Mouse (Mus musculus) liver, embryonic 16.5 days (tissue): Measurements from ENCODE around the gene Nr2f2. TPM values are rescaled to one million over a fixed set of nuclear protein-coding genes. Genes with fewer than 3 reads are reported as not detected.

Experiments
- ATAC-seq: fragments of 200-750 bp; cut with Nextera tagmentation; 2 replicates; pipeline ENCODE4 v1.8.0; 2017; ENCODE audit warnings: low read depth, mild to moderate bottlenecking, moderate number of reproducible peaks, moderate library complexity
- H3K27ac ChIP-seq: fragments of 300-500 bp; sonication (generic); 2 replicates; pipeline ENCODE4 v1.5.1; 2014; ENCODE audit warnings: mild to moderate bottlenecking, low read length
- H3K27me3 ChIP-seq: fragments of 300-500 bp; sonication (generic); 2 replicates; pipeline ENCODE4 v1.6.1; 2014; ENCODE audit warnings: low read depth, low read length, mixed read lengths; ENCODE audit not compliant: control insufficient read depth, insufficient read depth
- H3K36me3 ChIP-seq: fragments of 300-500 bp; sonication (generic); 2 replicates; pipeline ENCODE4 v1.6.1; 2014; ENCODE audit warnings: mild to moderate bottlenecking; ENCODE audit not compliant: control insufficient read depth, insufficient read depth
- H3K4me1 ChIP-seq: fragments of 300-500 bp; sonication (generic); 2 replicates; pipeline ENCODE4 v1.6.1; 2014; ENCODE audit warnings: low read depth, low read length, mixed read lengths; ENCODE audit not compliant: control insufficient read depth
- H3K4me2 ChIP-seq: fragments of 300-500 bp; sonication (generic); 2 replicates; pipeline ENCODE4 v1.6.1; 2014; ENCODE audit warnings: low read depth, low read length, mixed read lengths
- H3K4me3 ChIP-seq: fragments of 300-500 bp; sonication (generic); 2 replicates; pipeline ENCODE4 v1.5.1; 2014; ENCODE audit warnings: low read depth, mild to moderate bottlenecking, low read length
- H3K9ac ChIP-seq: fragments of 300-500 bp; sonication (generic); 2 replicates; pipeline ENCODE4 v1.6.1; 2014; ENCODE audit warnings: low read depth, low read length
- H3K9me3 ChIP-seq: fragments of 300-500 bp; sonication (generic); replicated peaks from 2 replicates; pipeline ENCODE4 v1.6.1; 2016; ENCODE audit warnings: low read length; ENCODE audit not compliant: control insufficient read depth
- WGBS: fragments of 180-500 bp; shearing (Covaris S2); extraction: QIAGEN DNeasy Blood & Tissue Kit; methylation state at CpG from one replicate; pipeline ENCODE4 v1.1.7; 2014; ENCODE audit not compliant: insufficient replicate concordance; 5-methylcytosine and 5-hydroxymethylcytosine counted together
- polyA plus RNA-seq: library from polyadenylated mRNA; unstranded; fragments of >200 nt; fragmentation: Nextera tagmentation; extraction: Ambion mirVana; gene quantifications from 2 replicates; pipeline ENCODE4 v1.2.1, GENCODE M21; 2015

The Nr2f2 gene
- polyA plus RNA-seq, 1 experiment from 2014 or later, result 6.2 TPM

- Histone ChIP-seq H3K27me3 (peaks cover 55% of the 10 kb centered on the region), H3K4me1 (no peaks in the 10 kb centered on the region), H3K27ac (no peak overlapping the region), H3K4me2 (no peak overlapping the region), H3K4me3 (no peak overlapping the region), H3K9ac (no peak overlapping the region), H3K9me3 (no peaks in the 10 kb centered on the region), H3K36me3 (no peaks in the 10 kb centered on the region)
- ATAC-seq, result no peak
- 8% methylated on average over 11 of the region's 11 CpGs for WGBS
Observed at GRCm38 (mm10) chr7:70348977-70349615, 17.4 kb downstream of the Nr2f2 start.

GRCm38 (mm10) chr7:70348064-70348976 lies 18.2 kb downstream of the Nr2f2 start:
- Histone ChIP-seq H3K4me3 (no peak overlapping the region), H3K36me3 (no peaks in the 10 kb centered on the region), H3K4me2 (no peak overlapping the region), H3K27me3 (peaks cover 55% of the 10 kb centered on the region), H3K9ac (no peak overlapping the region), H3K9me3 (no peaks in the 10 kb centered on the region), H3K27ac (no peak overlapping the region), H3K4me1 (no peaks in the 10 kb centered on the region)
- 15% methylated on average over 30 of the region's 30 CpGs for WGBS
- no peak for ATAC-seq

- Histone ChIP-seq H3K9ac (no peak overlapping the region), H3K27me3 (peaks cover 55% of the 10 kb centered on the region), H3K27ac (no peak overlapping the region), H3K9me3 (no peaks in the 10 kb centered on the region), H3K4me2 (no peak overlapping the region), H3K4me3 (no peak overlapping the region), H3K4me1 (no peaks in the 10 kb centered on the region), H3K36me3 (no peaks in the 10 kb centered on the region)
- WGBS, result 16% methylated on average over 14 of the region's 14 CpGs
- ATAC-seq, result no peak
Observed at GRCm38 (mm10) chr7:70347618-70347958, 18.9 kb downstream of the Nr2f2 start.

- no peak overlapping the region for H3K4me3 ChIP-seq
- no peak for ATAC-seq
- H3K27me3 ChIP-seq, result peaks cover 55% of the 10 kb centered on the region
- 11% methylated on average over 20 of the region's 20 CpGs for WGBS
- H3K4me2 ChIP-seq, result no peak overlapping the region
- no peak overlapping the region for H3K9ac ChIP-seq
- no peaks in the 10 kb centered on the region for H3K36me3 ChIP-seq
- H3K27ac ChIP-seq, result no peak overlapping the region
- no peaks in the 10 kb centered on the region for H3K4me1 ChIP-seq
- no peaks in the 10 kb centered on the region for H3K9me3 ChIP-seq
Observed at GRCm38 (mm10) chr7:70346951-70347617, 19.5 kb downstream of the Nr2f2 start.

GRCm38 (mm10) chr7:70346010-70346536 lies 20.5 kb downstream of the Nr2f2 start:
- under 1% methylated on average over 35 of the region's 35 CpGs for WGBS
- peak; percentile 59 for ATAC-seq
- no peaks in the 10 kb centered on the region for H3K36me3 ChIP-seq
- H3K9ac ChIP-seq, result no peak overlapping the region
- H3K27ac ChIP-seq, result no peak overlapping the region
- no peaks in the 10 kb centered on the region for H3K4me1 ChIP-seq
- peak overlapping the region; percentile 42 for H3K4me3 ChIP-seq
- H3K27me3 ChIP-seq, result peaks cover 51% of the 10 kb centered on the region
- H3K9me3 ChIP-seq, result no peaks in the 10 kb centered on the region
- peak overlapping the region; percentile 64 for H3K4me2 ChIP-seq

GRCm38 (mm10) chr7:70343426-70343825 lies 23.1 kb downstream of the Nr2f2 start:
- H3K9me3 ChIP-seq, result no peaks in the 10 kb centered on the region
- H3K36me3 ChIP-seq, result no peaks in the 10 kb centered on the region
- peaks cover 31% of the 10 kb centered on the region for H3K27me3 ChIP-seq
- no peak overlapping the region for H3K4me2 ChIP-seq
- no peak overlapping the region for H3K27ac ChIP-seq
- ATAC-seq, result no peak
- 15% methylated on average over 5 of the region's 5 CpGs for WGBS
- H3K4me3 ChIP-seq, result no peak overlapping the region
- no peaks in the 10 kb centered on the region for H3K4me1 ChIP-seq
- H3K9ac ChIP-seq, result no peak overlapping the region

- Histone ChIP-seq H3K4me3 (no peak overlapping the region), H3K4me2 (no peak overlapping the region), H3K9me3 (no peaks in the 10 kb centered on the region), H3K36me3 (no peaks in the 10 kb centered on the region), H3K27me3 (peaks cover 32% of the 10 kb centered on the region), H3K4me1 (no peaks in the 10 kb centered on the region), H3K9ac (no peak overlapping the region), H3K27ac (no peak overlapping the region)
- no peak for ATAC-seq
- WGBS, result 15% methylated on average over 8 of the region's 8 CpGs
Observed at GRCm38 (mm10) chr7:70342771-70343170, 23.8 kb downstream of the Nr2f2 start.

- H3K9ac ChIP-seq, result no peak overlapping the region
- H3K4me2 ChIP-seq, result no peak overlapping the region
- no peaks in the 10 kb centered on the region for H3K9me3 ChIP-seq
- H3K36me3 ChIP-seq, result no peaks in the 10 kb centered on the region
- peaks cover 32% of the 10 kb centered on the region for H3K27me3 ChIP-seq
- no peak overlapping the region for H3K4me3 ChIP-seq
- no peaks in the 10 kb centered on the region for H3K4me1 ChIP-seq
- no peak overlapping the region for H3K27ac ChIP-seq
- WGBS, result 22% methylated on average over 2 of the region's 2 CpGs
- no peak for ATAC-seq
Observed at GRCm38 (mm10) chr7:70342076-70342475, 24.5 kb downstream of the Nr2f2 start.
